8 mouse cellular contexts compared by ENCODE assay signal in genomic region chr13:60455033-60455619, GRCm38 (mm10).
A peak's percentile ranks its signal among the peaks of the same experiment; 100 is the strongest.
DNase-seq lines count a peak whose midpoint lies in the region; ATAC-seq lines count a peak whose summit lies in the region.
"Had no signal": no experiment of that assay in that cellular context is flagged by ENCODE, and none has a peak within 500 bp of the region (broad histone marks: within the 10 kb centered on the region; RNA-seq: fewer than 3 reads in every experiment).

No protein-coding gene starts in this region.

- H3K4me3 ChIP-seq in heart, embryonic 12.5 days = no peak overlapping the region
- no peak overlapping the region for H3K4me3 ChIP-seq in kidney, embryonic 15.5 days (replicated peaks)
- H3K4me3 ChIP-seq: neural tube, embryonic 13.5 days had no signal

- no peak for ATAC-seq in heart, embryonic 12.5 days (ENCODE audit: insufficient number of reproducible peaks, low FRiP score)
- peak; percentile 16; the same call in 1 of the 2 replicates for ATAC-seq in kidney, embryonic 15.5 days (replicated peaks; ENCODE audit: low FRiP score)
- 0 out of 2 replicates have a peak, but pooled peaks have one; percentile 41 for ATAC-seq in megakaryocyte progenitor cell, adult 5-6 weeks (replicated peaks; ENCODE audit: poor library complexity)

- no peak overlapping the region for H3K9ac ChIP-seq in heart, embryonic 12.5 days
- no peak overlapping the region for H3K9ac ChIP-seq in kidney, embryonic 15.5 days
- H3K9ac ChIP-seq: neural tube, embryonic 13.5 days had no signal

- H3K27me3 ChIP-seq in heart, embryonic 12.5 days (replicated peaks) = no peaks in the 10 kb centered on the region
- H3K27me3 ChIP-seq in kidney, embryonic 15.5 days = no peaks in the 10 kb centered on the region
- H3K27me3 ChIP-seq: neural tube, embryonic 13.5 days had no signal

- no peaks in the 10 kb centered on the region for H3K9me3 ChIP-seq in heart, embryonic 12.5 days (replicated peaks)
- H3K9me3 ChIP-seq in kidney, embryonic 15.5 days (replicated peaks) = no peaks in the 10 kb centered on the region
- H3K9me3 ChIP-seq: neural tube, embryonic 13.5 days had no signal

- peak overlapping the region; percentile 31; the same call in 1 of the 2 replicates for H3K27ac ChIP-seq in heart, embryonic 12.5 days (ENCODE audit: poor library complexity, severe bottlenecking)
- peak overlapping the region; percentile 77 for H3K27ac ChIP-seq in kidney, embryonic 15.5 days
- H3K27ac ChIP-seq: neural tube, embryonic 13.5 days had no signal

- peaks cover 22% of the 10 kb centered on the region for H3K4me1 ChIP-seq in heart, embryonic 12.5 days (replicated peaks)
- H3K4me1 ChIP-seq in kidney, embryonic 15.5 days = peaks cover 30% of the 10 kb centered on the region

- H3K4me2 ChIP-seq in heart, embryonic 12.5 days = peak overlapping the region; percentile 41
- peak overlapping the region; percentile 8; the same call in 1 of the 2 replicates for H3K4me2 ChIP-seq in kidney, embryonic 15.5 days
- H3K4me2 ChIP-seq: neural tube, embryonic 13.5 days had no signal

- DNase-seq in ES-CJ7 (ENCODE audit: low read depth, low spot score) (peak; percentile 25), adipocyte (ENCODE audit: low spot score) (peak; percentile 33)
- no peak for DNase-seq in thymus, postnatal 4 days
- DNase-seq in right cerebral cortex, adult 2 months (ENCODE audit: low spot score in 2 of 2) = no peak

- H3K36me3 ChIP-seq in heart, embryonic 12.5 days = no peaks in the 10 kb centered on the region
- no peaks in the 10 kb centered on the region for H3K36me3 ChIP-seq in kidney, embryonic 15.5 days
- H3K36me3 ChIP-seq: neural tube, embryonic 13.5 days had no signal

- WGBS in heart, embryonic 12.5 days = 24% methylated on average over 15 of the region's 15 CpGs
- 23% methylated on average over 15 of the region's 15 CpGs for WGBS in kidney, embryonic 15.5 days

Comparison
In these comparisons a context has a peak if more than half of its experiments do, and no peak if none do; other contexts are left out.
1. DNase-seq: peak in ES-CJ7 (single experiment) and adipocyte (single experiment); none in thymus, postnatal 4 days (single experiment) and right cerebral cortex, adult 2 months (0 of 2).